Mouse (Mus musculus) ES-E14 (cell line): ENCODE data around the gene Emd.

Experiments used
- HCFC1 ChIP-seq: IDR thresholded peaks from 2 replicates; pipeline ENCODE4 v1.6.1; 2012; ENCODE audit warnings: low read length, inconsistent platforms, borderline replicate concordance; ENCODE audit not compliant: insufficient read depth
- ZC3H11A ChIP-seq: IDR thresholded peaks from 2 replicates; pipeline ENCODE4 v1.6.1; 2012; ENCODE audit warnings: low read depth, mild to moderate bottlenecking, inconsistent platforms, low read length, borderline replicate concordance

- TF ChIP-seq ZC3H11A, result no peak
- no peak for TF ChIP-seq HCFC1
Observed at GRCm38 (mm10) chrX:74245687-74246086, 8.8 kb upstream of the Emd start.
